Mouse (Mus musculus) gastrocnemius, adult 18-20 months (tissue): ENCODE measurements around the gene Ppp2r3c. TPM values are rescaled to one million over a fixed set of nuclear protein-coding genes. Genes with fewer than 3 reads are reported as not detected.
"Not testable (repeated sequence)": the region's sequence is repeated elsewhere in the genome, so short reads cannot be mapped to it uniquely, and the experiment has no call there.

Experiments
- DNase-seq: peaks from one replicate; pipeline ENCODE4 v3.0.0; 2021; ENCODE audit warnings: low spot score
- long read RNA-seq, 2 experiments: library from polyadenylated mRNA; stranded (forward); transcript quantifications; one replicate each; pipeline ENCODE4 v2.0.0; 2021
- total RNA-seq, 2 experiments: library from RNA; stranded (reverse); gene quantifications; 2 replicates each; pipeline ENCODE4 v1.2.3; 2021

The Ppp2r3c gene
- total RNA-seq: 1 to 10 TPM; 8.6 to 8.7 TPM
- long read RNA-seq, experiment 1, full-length matches to known transcripts: 5 of 37 reads
- long read RNA-seq, experiment 1, partial matches to known transcripts: 27 of 37 reads
- long read RNA-seq, experiment 1, other reads (novel, unspliced or antisense): 5 of 37 reads
- long read RNA-seq, experiment 2, full-length matches to known transcripts: 2 of 26 reads
- long read RNA-seq, experiment 2, partial matches to known transcripts: 20 of 26 reads
- long read RNA-seq, experiment 2, other reads (novel, unspliced or antisense): 4 of 26 reads

DNA sequence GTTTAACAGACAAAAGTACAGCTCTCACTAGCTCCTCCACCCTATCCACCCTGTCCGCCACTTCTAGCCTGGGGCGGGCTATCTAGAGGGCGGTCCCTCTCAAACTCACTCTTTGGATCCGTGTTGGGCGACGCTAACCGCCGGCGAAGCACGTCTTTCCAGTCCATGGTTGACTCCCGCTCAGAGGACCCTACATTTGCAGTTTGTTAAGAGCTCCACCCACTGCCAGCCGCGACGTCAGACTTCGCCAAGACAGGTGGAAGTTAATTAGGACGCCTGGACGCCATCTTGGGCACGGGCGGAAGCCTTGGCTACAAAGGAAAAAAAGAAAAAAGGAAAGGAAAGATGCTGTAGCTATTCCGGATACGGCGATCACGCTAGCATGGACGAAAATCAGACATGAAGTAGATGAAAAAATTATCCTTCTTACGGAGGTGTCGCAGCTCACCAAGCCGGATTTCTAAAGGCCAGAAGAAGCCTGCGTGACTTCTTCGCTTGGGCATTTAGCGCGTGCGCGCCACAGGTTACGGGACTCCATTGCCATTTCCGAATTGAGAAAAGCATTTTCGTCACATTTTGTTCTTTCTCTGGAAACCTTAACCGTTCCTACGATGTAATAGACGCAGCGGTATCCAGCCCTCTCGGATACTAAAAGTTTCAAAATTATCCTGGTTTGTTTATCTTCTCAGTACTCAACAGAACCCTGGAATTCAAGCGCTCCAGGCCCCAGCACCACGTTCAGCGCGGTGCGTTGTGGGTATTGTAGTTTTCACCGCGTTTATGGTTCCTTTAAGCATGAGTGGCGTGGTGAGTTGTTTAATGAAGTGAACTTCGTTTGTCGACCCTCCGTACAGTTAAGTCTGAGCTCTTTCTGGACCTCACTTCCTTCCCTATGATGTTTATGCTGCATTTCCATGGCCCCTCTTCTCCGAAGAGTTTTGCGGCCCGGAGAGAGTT is at the start of gene Ppp2r3c:
Gene Ppp2r3c (minus strand): TSS at position 514 of the 957 bp plus-strand sequence.
- peak; percentile 91 for DNase-seq

DNA sequence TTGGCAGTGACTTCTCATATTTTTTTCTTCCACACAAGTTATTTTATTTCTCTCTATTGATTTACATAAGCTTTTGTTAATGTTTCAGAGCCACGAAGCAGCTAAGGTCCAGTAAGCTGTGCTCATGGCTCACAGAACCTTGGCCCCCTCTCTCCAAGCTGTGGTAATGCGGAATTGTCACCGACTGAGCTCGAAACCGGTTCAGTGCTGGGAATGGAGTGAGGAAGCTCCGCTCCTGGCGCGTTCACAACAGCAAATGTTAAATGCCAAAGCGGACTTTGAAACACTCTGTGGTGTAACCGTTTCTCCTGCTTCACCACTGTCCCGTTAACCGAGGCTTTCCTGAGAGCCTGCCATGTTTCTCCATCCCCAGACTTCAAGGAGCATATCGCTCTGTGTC is 41.8 kb upstream of the Ppp2r3c start:
- DNase-seq: peak; percentile 12

DNA sequence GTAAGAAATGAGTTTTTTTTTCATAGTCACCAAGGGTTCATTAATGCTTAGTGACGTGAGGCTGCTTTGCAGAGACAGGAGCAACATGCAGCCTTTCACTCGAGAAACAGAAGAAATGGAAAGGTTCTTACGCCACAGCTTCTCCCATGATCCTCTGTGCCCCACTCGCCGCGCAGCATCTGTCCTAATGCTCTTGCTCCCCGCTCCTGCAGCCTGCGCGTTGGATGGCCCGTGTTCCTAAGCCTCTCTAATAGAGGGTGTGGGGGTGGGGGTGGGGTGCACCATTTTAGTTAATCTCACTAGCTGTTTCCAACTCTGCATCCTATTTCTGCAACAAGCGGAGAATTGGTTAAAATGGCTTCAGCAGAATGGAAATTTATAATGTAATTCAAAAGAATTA is 41.2 kb upstream of the Ppp2r3c start:
- no peak for DNase-seq

DNA sequence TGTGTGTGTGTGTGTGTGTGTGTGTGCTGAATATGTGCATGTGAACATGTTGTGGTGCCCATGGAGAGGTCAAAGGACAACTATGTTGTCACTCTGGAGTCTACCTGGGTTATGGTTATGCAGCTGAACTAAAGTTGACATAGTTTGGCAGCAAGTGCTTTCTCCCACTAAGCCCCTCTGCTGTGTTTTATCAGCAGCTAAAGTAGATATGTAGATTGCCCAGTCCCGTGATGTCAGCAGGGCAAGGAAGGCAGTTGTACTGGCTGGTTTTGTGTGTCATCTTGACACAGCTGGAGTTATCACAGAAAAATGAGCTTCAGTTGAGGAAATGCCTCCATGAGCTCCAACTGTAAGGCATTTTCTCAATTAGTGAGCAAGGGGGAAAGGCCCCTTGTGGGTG is 40.2 kb upstream of the Ppp2r3c start:
- DNase-seq: not testable (repeated sequence)

DNA sequence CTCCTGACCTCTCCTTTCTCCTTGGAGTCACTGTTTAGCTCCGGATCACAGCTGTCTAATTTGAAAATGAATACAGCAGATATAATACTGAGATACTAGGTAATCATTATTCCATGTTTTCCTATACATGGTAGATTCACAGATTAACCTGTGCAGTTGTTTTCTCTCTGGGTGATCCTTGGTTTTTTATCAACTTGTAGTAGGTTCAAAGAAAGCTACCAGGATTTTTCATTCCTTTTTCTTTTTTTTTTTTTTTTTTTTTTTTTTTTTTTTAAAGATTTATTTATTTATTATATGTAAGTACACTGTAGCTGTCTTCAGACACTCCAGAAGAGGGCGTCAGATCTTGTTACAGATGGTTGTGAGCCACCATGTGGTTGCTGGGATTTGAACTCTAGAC is 35.7 kb upstream of the Ppp2r3c start:
- not testable (repeated sequence) for DNase-seq

DNA sequence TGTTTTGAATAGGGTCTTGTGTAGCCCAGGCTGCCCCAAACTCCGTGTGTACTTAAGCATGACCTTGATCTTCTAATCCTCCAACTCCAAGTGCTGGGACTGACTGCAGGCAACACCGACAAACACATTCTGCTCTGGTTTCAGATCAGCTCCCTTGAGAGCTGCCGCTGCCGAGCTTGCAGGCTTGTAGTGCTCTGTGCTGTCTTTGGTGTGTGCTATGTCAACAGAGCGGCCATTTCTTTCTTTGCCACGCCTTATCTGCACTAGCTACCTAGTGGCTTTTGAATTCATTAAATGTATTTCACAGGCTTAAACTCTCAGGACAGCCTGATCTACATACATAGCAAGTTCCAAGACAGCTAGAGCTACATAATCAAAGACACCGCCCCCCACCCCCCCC is 30.9 kb upstream of the Ppp2r3c start:
- DNase-seq: no peak

DNA sequence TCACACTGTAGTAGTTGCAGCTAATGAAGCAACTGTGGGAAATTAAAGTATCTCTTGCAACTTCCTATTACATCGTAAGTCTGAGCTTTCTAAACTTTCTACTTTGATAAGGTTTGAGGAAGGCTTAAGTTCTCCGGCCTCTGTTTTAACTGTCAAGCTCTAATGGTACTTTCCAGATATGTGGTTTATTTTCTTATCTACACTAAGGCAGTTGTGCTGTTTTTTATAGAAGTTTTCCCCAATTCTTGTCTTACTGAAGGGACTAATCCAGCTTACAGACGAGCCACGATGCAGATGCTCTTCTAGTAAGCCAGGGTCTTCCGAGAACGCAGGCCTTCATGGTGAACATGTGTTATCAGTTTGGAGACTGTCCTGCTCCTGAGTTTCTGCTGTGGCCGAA is 26.6 kb upstream of the Ppp2r3c start:
- DNase-seq: no peak

DNA sequence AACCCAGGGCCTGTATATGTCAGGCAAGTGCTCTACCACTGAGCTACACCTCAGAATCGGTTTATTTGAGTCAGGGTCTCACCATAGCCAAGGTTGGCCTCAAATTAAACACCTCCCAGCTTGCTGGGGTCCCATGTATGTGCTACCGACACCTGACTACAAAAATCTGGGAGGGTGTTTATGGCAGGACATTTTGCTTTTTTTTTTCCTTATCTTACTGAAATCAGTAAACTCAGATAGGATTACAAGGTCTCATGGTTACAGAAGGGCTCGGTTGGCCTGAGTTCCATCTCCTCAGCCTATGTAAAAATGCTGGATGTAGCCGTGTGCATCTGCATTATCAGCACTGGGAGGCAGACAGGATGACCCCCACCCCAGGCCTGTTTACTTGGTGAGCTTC is 26.0 kb upstream of the Ppp2r3c start:
- DNase-seq: no peak

DNA sequence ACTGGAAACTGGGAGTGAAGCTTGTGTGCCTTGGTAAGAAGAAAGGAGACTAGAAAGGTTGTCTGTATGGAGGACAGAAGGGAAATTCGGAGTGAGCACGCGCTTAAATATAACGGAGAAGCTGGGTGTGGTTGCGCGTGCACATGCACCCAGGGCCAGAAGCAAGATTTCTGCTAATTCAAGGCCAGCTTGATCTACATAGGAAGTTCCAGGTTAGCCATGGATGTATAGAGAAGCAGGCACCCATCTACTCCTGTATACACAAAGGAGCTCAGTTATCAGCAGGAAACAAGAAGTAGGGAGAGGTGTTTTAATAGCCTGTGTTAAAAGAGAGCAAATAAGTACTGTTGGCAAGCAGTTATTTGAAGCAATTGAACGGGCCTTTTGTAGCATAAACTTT is 22.9 kb upstream of the Ppp2r3c start:
- no peak for DNase-seq

DNA sequence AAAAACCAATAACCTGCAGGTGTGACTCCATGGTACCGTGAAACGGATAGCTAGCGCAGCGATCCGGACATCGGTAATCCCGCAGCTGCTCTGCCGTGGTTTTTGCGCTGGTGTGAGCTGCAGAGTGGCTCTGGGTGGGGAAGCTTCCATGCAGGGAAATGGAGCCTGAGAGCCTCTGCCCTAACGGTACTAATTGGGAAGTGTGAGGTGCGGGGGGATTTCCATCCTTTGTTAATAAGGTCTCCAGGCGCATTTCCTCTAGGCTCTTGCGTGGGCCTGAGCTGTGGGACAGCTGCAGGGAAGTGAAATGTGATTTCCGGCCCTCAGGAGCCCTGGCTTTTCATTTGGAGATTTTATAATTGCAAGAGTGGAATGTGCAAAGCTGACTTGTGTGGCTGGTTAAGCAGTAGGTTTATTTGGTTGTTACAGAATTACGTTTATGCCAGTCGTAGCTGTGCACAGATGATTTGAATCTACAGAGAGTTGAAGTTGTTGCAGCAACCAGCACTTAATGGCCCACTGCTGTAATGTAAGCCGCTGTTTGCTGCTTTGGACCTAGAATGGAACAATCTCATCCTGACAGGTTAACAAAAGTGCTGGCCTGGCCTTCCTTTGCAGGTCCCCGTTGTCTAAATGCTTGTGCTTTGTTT is 19.0 kb upstream of the Ppp2r3c start:
- DNase-seq: no peak

DNA sequence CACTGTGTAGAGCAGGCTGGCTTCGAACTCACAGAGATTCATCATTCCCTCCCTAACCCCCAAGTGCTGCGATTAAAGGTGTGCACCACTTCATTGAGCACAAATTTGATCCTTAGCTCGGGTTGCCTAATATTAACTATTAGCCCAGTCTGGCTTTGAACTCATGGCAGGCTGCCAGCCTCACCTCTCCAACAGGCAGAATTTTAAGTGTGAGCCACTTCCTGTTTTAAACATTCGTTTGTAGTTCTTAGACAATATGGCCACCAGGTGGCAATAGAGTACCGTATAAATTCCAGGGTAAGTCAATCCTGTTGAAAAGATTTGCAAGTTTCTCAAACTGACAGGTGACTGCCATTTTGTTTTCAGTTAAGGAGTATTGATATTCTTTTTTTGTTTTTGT is 12.4 kb upstream of the Ppp2r3c start:
- DNase-seq: peak; percentile 77

DNA sequence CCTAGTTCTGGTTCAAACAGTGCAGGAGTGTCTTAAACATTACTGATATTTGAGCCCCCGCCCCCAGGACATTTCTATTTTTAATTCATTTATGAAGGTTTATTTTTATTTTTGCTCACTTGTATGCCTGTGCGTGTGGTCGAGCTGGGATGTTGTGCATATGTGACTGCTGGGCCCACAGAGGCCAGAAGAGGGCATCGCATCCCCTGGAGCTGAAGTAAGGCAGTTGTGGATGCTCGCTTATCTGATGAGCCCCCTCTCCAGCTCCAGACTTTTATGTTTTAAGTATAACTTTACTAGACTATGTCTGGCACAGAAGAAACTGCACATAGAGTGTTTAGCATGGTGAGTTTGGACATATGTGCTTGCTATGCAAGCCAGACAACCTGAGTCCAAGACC is 11.1 kb upstream of the Ppp2r3c start:
- DNase-seq: no peak

DNA sequence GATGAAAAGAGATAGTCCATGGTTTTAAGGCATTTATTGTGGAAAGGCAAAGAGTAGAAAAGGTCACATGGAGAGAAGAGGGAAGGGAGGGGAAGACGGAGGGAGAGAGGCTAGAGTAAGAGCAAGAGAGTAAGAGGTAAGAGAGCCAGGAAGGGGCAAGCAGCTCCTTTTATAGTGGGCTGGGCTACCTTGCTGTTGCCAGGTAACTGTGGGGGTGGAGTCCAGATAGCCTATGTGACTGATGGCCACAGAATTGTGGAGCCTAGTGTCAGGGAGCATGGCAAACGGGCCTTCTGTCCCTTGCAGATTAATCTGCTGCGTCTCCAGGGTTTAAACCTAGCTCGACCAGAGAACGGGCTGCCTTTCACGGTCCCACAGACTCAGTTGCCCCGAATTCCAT is 9.0 kb upstream of the Ppp2r3c start:
- DNase-seq: no peak

DNA sequence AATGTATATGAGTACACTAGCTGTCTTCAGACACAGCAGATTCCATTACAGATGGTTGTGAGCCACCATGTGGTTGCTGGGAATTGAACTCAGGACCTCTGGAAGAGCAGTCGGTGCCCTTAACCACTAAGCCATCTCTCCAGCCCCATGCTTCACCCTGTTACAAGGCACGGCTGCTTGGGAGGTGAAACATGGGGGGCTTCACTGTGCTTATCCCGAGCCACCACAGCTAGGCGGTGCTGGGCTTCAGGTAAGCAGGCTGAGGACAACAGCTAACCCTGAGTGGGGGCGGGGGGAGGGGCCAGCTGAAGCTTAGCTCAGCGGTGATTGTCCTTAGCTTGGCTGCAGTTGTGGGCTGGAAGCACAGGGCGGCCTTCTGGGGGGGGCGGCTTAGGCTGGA is 6.7 kb upstream of the Ppp2r3c start:
- DNase-seq: no peak

DNA sequence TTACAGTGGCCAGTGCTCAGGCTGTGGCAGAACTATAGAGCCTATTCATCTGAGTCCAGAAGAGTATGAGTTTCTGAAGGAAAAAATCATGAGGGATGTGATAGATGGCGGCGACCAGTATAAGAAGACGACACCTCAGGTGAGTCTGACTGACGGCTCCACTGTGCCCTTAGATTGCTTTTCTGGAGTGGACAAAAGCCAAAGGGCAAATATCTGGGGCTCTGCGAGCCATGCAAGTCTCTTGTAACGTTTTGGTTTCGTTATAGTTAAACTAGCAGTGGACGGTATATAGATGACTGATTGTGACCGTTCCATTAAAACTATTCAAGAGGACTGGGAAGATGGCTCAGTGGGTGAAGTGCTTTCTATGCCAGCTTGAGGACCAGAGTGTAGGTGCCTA is 5.9 kb upstream of the Ppp2r3c start:
- no peak for DNase-seq

DNA sequence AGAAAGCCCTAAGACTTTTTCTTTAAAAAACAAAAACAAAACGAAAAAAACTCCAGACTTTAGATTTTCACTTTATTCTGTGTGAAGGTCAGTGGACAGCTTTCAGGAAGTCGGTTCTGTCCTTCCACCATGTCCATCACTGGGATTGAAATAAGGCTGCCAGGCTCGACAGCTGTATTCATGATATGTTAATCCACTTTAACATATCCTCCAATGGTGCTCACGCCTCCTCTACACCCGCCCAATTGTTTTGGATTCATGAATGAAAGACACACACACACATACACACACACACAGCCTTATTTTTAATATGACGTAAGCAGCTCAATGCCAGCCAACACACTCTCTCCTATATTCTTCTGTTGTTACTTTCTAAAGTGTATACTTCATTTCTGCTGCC is 4.8 kb upstream of the Ppp2r3c start:
- DNase-seq: no peak

DNA sequence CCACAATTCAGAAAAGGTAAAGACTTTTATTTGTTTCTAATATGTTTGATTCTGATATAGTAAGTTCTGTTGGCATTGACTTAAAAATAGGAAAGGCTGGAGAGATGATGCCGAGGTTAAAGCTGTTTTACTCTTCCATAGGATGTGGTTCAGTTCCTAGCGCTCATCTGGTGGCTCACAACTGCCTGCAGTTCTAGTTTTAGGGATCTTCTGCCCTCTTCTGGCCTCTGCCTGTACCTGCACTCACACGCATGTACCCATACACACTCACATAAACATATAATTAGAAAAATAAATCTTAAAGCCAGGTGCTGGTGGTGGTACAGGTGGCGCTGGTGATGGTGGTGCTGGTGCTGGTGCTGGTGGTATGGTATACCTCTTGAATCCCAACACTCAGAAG is 3.6 kb upstream of the Ppp2r3c start:
- no peak for DNase-seq

DNA sequence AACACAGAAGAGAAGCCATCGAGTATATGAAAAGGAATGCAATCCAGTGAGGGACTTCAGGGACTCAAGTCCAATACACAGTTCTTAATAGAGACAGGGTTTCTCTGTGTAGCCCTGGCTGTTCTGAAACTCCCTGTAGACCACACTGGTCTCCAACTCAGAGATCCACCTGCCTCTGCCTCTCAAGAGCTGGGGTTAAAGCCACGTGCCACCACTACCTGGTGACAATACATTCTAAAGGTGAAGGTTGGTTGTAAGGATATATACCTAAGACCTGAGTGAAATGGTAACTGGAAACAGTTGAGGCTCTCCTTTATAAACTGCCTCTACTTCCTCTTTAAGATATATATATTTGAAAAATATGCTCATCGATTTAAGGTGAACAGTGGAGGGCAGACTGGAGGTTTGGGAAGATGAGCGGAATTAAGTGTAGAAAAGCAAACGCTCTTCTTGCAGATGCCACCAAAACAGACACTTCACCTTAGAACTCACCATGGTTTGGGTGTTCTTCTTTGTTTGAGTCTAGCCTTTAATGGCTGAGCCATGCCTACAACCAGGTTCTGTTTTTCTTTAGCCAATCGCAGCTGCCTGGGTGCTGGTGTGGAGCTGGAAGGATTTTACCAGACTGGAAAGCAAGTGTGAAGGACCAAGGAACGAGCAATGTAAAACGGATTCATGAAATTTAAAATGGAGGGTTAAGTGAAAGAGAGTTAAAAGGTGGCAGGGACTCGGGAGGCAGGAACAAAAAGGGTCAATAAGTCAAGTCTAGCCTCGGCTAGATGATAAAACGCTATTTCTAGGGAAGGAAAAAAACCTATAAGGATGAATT is 1.1 kb downstream of the Ppp2r3c start:
- DNase-seq: no peak

DNA sequence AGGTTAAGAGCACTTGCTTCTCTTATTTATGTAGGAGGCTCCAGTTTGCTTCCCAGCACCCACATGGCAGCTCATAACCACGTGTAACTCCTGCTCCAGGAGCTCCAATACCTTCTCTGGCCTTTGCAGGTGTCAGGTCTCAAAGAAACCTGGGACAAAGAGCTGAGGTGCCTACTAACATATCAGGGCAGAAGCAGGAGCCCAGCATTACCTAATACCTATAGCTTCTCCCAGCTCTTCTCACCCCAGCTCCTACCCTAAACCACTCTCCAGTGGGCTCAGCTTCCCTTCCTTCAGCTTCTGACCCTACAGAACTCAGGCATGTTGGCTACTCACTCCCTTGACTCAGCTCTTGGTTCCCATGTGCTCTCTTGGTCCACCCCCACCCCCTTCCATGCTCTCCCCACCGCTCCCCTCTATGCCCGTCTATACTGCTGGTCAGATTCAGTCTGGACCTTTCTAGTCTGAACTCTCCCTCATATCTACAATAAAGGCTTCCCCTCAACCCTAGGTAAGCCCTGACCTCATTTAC is 1.9 kb downstream of the Ppp2r3c start:
- DNase-seq: no peak

DNA sequence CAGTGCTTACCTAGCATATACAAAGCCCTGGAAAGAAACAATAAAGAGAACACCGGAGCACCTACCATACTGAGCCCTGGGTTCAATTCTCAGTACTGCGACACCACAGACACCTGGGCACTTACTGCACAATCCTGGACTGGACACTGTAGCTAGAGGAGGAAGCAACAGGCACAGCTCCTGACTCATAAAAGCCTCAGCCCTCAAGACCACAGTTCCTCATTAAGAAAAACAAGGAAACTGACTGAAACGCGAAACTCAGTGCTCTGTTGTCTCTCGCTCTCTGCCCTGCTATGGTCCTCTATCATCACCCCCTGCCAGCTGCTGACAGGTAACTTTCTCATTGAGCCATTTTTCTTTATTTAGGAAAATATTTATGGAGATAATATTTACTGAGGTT is 3.5 kb downstream of the Ppp2r3c start, which contains the start of gene 1110008L16Rik:
Gene 1110008L16Rik (plus strand): TSS at position 242 of the 400 bp plus-strand sequence.
- DNase-seq: no peak

DNA sequence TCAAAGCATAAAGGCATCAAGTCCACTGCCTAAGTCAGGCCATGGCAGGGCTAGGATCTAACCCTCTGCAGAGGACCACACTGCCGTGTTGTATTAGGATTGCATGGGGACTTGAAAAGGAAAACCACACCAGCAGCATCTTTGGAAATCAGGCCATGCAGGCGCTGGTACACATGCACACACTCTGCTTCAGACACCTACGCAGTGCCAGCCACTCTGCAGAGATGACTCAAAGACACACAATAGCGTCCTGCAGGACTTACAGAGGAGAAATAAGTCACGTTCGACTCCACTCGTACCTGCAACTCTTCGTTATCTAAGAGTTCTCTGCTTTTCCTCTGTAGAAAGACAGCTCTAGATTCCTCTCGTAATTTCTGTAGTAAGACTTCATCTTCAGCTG is 4.7 kb downstream of the Ppp2r3c start:
- DNase-seq: no peak
